Mouse (Mus musculus) heart, adult 2 months (tissue): ENCODE results near the gene Tap2.

ENCODE experiments used
- CTCF ChIP-seq: fragments of 200-600 bp; IDR thresholded peaks from 2 replicates; pipeline ENCODE4 v1.8.1; 2022; ENCODE audit warnings: antibody characterized with exemption, mild to moderate bottlenecking, moderate library complexity
- EP300 ChIP-seq: fragments of 200-500 bp; IDR thresholded peaks from 2 replicates; pipeline ENCODE4 v1.6.1; 2011; ENCODE audit warnings: low read depth, low read length, control low read depth; ENCODE audit not compliant: insufficient read depth
- POLR2A ChIP-seq: fragments of 200-500 bp; IDR thresholded peaks from 2 replicates; pipeline ENCODE4 v1.6.1; 2011; ENCODE audit warnings: mild to moderate bottlenecking, low read depth, low read length, control low read depth; ENCODE audit not compliant: insufficient read depth

DNA sequence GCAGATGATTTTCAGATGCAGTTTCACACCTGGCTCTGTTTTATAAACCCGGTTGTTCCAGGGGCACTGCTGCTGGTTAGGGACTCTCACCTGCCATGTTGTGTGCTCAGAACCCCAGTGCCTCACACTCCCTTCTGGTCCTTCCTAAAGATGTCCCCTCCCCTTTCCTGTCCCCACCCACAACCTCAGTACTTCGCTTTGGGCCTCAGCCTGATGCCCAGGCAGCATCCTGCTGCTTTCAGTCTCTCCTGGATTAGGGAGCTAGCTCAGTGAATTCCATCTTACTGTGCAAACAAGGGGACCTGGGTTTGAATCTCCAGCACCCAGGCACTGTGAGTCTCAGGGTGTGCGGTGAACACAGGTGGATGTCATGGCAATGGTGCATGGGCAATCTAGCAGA lies 4.1 kb downstream of the Tap2 start:
- TF ChIP-seq EP300 (no peak), POLR2A (no peak), CTCF (no peak)
